Mouse (Mus musculus) hindbrain, embryonic 14.5 days (tissue): Measurements from ENCODE around the gene Fam20c. TPM values are rescaled to one million over a fixed set of nuclear protein-coding genes. Genes with fewer than 3 reads are reported as not detected.

Experiments
- ATAC-seq: fragments of 200-750 bp; cut with Nextera tagmentation; 2 replicates; pipeline ENCODE4 v1.8.0; 2017; ENCODE audit warnings: moderate number of reproducible peaks, mild to moderate bottlenecking, moderate TSS enrichment, moderate library complexity; ENCODE audit not compliant: low FRiP score
- DNase-seq: peaks from one replicate; pipeline ENCODE4 v3.0.0-alpha.2; 2015; ENCODE audit warnings: low spot score
- H3K27ac ChIP-seq: fragments of 300-500 bp; sonication (generic); 2 replicates; pipeline ENCODE4 v1.5.1; 2014; ENCODE audit warnings: mild to moderate bottlenecking, moderate library complexity
- H3K27me3 ChIP-seq: fragments of 300-500 bp; sonication (generic); 2 replicates; pipeline ENCODE4 v1.6.1; 2014; ENCODE audit warnings: mild to moderate bottlenecking, low read length, mixed read lengths; ENCODE audit not compliant: control insufficient read depth, insufficient read depth
- H3K36me3 ChIP-seq: fragments of 300-500 bp; sonication (generic); replicated peaks from 2 replicates; pipeline ENCODE4 v1.6.1; 2014; ENCODE audit not compliant: control insufficient read depth, insufficient read depth
- H3K4me1 ChIP-seq: fragments of 300-500 bp; sonication (generic); replicated peaks from 2 replicates; pipeline ENCODE4 v1.6.1; 2014; ENCODE audit warnings: antibody characterized with exemption, low read length, mixed read lengths; ENCODE audit not compliant: control insufficient read depth, insufficient read depth
- H3K4me2 ChIP-seq: fragments of 300-500 bp; sonication (generic); replicated peaks from 2 replicates; pipeline ENCODE4 v1.6.1; 2014; ENCODE audit warnings: mild to moderate bottlenecking, moderate library complexity
- H3K4me3 ChIP-seq: fragments of 300-500 bp; sonication (generic); replicated peaks from 2 replicates; pipeline ENCODE4 v1.5.1; 2014; ENCODE audit warnings: mild to moderate bottlenecking, low read length
- H3K9ac ChIP-seq: fragments of 300-500 bp; sonication (generic); 2 replicates; pipeline ENCODE4 v1.6.1; 2014
- H3K9me3 ChIP-seq: fragments of 300-500 bp; sonication (generic); 2 replicates; pipeline ENCODE4 v1.6.1; 2016; ENCODE audit warnings: low read length; ENCODE audit not compliant: control insufficient read depth
- WGBS: fragments of 180-500 bp; shearing (Covaris S2); extraction: QIAGEN DNeasy Blood & Tissue Kit; methylation state at CpG from one replicate; pipeline ENCODE4 v1.1.7; 2014; 5-methylcytosine and 5-hydroxymethylcytosine counted together
- polyA plus RNA-seq: library from polyadenylated mRNA; unstranded; fragments of >200 nt; fragmentation: Nextera tagmentation; extraction: Ambion mirVana; gene quantifications from 2 replicates; pipeline ENCODE4 v1.2.1, GENCODE M21; 2014

Fam20c gene
- polyA plus RNA-seq: 63.5 and 72.0 TPM in 2 replicates

- H3K4me3 ChIP-seq: peak within 1 kb of the TSS; percentile 75
- H3K4me2 ChIP-seq: peak within 1 kb of the TSS; percentile 86
- WGBS: under 1% methylated on average over 84 of the region's 98 CpGs
- H3K9ac ChIP-seq: peak within 1 kb of the TSS; percentile 99
- H3K36me3 ChIP-seq: peaks cover 19% of the 10 kb centered on the region
- H3K4me1 ChIP-seq: peaks cover 35% of the 10 kb centered on the region
- no peaks in the 10 kb centered on the region for H3K27me3 ChIP-seq
- ATAC-seq (peak; percentile 83), DNase-seq (peak; percentile 80)
- H3K27ac ChIP-seq: peak within 1 kb of the TSS; percentile 99
- no peaks in the 10 kb centered on the region for H3K9me3 ChIP-seq
Observed at GRCm38 (mm10) chr5:138754303-138755120, at the start of gene Fam20c. TSS of gene Fam20c (plus strand) at chr5:138754514.

GRCm38 (mm10) chr5:138707367-138707766 is 46.9 kb upstream of the Fam20c start:
- DNase-seq (no peak), ATAC-seq (no peak)
- no peak overlapping the region for H3K27ac ChIP-seq
- no peaks in the 10 kb centered on the region for H3K27me3 ChIP-seq
- peaks cover 7% of the 10 kb centered on the region; the same call in 1 of the 2 replicates for H3K9me3 ChIP-seq
- H3K4me2 ChIP-seq: no peak overlapping the region
- no peaks in the 10 kb centered on the region for H3K4me1 ChIP-seq
- no peak overlapping the region for H3K4me3 ChIP-seq
- H3K9ac ChIP-seq: no peak overlapping the region
- H3K36me3 ChIP-seq: no peaks in the 10 kb centered on the region

GRCm38 (mm10) chr5:138708591-138708990 is 45.7 kb upstream of the Fam20c start:
- Histone ChIP-seq H3K27ac (no peak overlapping the region), H3K4me3 (no peak overlapping the region), H3K36me3 (no peaks in the 10 kb centered on the region), H3K4me2 (no peak overlapping the region), H3K4me1 (no peaks in the 10 kb centered on the region), H3K9me3 (peaks cover 13% of the 10 kb centered on the region; the same call in 1 of the 2 replicates), H3K27me3 (no peaks in the 10 kb centered on the region), H3K9ac (no peak overlapping the region)
- ATAC-seq: no peak
- no peak for DNase-seq

- H3K9ac ChIP-seq: no peak overlapping the region
- 0 out of 2 replicates have a peak, but pooled peaks cover 7% of the 10 kb centered on the region for H3K9me3 ChIP-seq
- no peak overlapping the region for H3K27ac ChIP-seq
- H3K36me3 ChIP-seq: no peaks in the 10 kb centered on the region
- WGBS: 46% methylated on average over 14 of the region's 14 CpGs
- ATAC-seq (no peak), DNase-seq (no peak)
- no peaks in the 10 kb centered on the region for H3K27me3 ChIP-seq
- no peak overlapping the region for H3K4me3 ChIP-seq
- H3K4me2 ChIP-seq: no peak overlapping the region
- H3K4me1 ChIP-seq: no peaks in the 10 kb centered on the region
Observed at GRCm38 (mm10) chr5:138715561-138716095, 38.7 kb upstream of the Fam20c start.

- Histone ChIP-seq H3K27me3 (no peaks in the 10 kb centered on the region), H3K4me2 (no peak overlapping the region), H3K27ac (peak overlapping the region; percentile 53), H3K36me3 (no peaks in the 10 kb centered on the region), H3K9ac (no peak overlapping the region), H3K4me3 (no peak overlapping the region), H3K4me1 (no peaks in the 10 kb centered on the region), H3K9me3 (no peaks in the 10 kb centered on the region)
- 52% methylated on average over 13 of the region's 13 CpGs for WGBS
- ATAC-seq: no peak; the same call in 1 of the 2 replicates
- no peak for DNase-seq
Observed at GRCm38 (mm10) chr5:138720329-138721190, 33.8 kb upstream of the Fam20c start.

- Histone ChIP-seq H3K9ac (no peak overlapping the region), H3K4me3 (no peak overlapping the region), H3K9me3 (no peaks in the 10 kb centered on the region), H3K27ac (no peak overlapping the region), H3K4me1 (no peaks in the 10 kb centered on the region), H3K36me3 (no peaks in the 10 kb centered on the region), H3K4me2 (no peak overlapping the region), H3K27me3 (no peaks in the 10 kb centered on the region)
- DNase-seq (no peak), ATAC-seq (no peak)
- 91% methylated on average over 5 of the region's 5 CpGs for WGBS
Observed at GRCm38 (mm10) chr5:138724417-138724816, 29.9 kb upstream of the Fam20c start.

- H3K9ac ChIP-seq: no peak overlapping the region
Observed at GRCm38 (mm10) chr5:138725151-138725550, 29.2 kb upstream of the Fam20c start.

GRCm38 (mm10) chr5:138730863-138731262 is 23.5 kb upstream of the Fam20c start:
- Histone ChIP-seq H3K9me3 (no peaks in the 10 kb centered on the region), H3K4me1 (no peaks in the 10 kb centered on the region), H3K4me3 (no peak overlapping the region), H3K27me3 (no peaks in the 10 kb centered on the region), H3K36me3 (no peaks in the 10 kb centered on the region), H3K4me2 (no peak overlapping the region), H3K9ac (no peak overlapping the region), H3K27ac (no peak overlapping the region)
- WGBS: 81% methylated on average over 5 of the region's 5 CpGs
- ATAC-seq (no peak), DNase-seq (no peak)

More at GRCm38 (mm10) chr5:138725151-138725550, 29.2 kb upstream of the Fam20c start:
- DNase-seq (no peak), ATAC-seq (no peak)
- no peaks in the 10 kb centered on the region for H3K36me3 ChIP-seq
- no peak overlapping the region for H3K27ac ChIP-seq
- no peak overlapping the region for H3K4me2 ChIP-seq
- H3K27me3 ChIP-seq: no peaks in the 10 kb centered on the region
- no peaks in the 10 kb centered on the region for H3K4me1 ChIP-seq
- H3K4me3 ChIP-seq: no peak overlapping the region
- 68% methylated on average over 7 of the region's 7 CpGs for WGBS
- H3K9me3 ChIP-seq: no peaks in the 10 kb centered on the region

GRCm38 (mm10) chr5:138733317-138733899 is 20.9 kb upstream of the Fam20c start:
- Histone ChIP-seq H3K27ac (no peak overlapping the region), H3K9me3 (no peaks in the 10 kb centered on the region), H3K27me3 (no peaks in the 10 kb centered on the region), H3K4me1 (no peaks in the 10 kb centered on the region), H3K4me3 (no peak overlapping the region), H3K36me3 (no peaks in the 10 kb centered on the region), H3K4me2 (no peak overlapping the region), H3K9ac (no peak overlapping the region)
- DNase-seq: no peak
- ATAC-seq: no peak
- 91% methylated on average over 11 of the region's 11 CpGs for WGBS
